Mouse (Mus musculus) yolk sac, embryonic 10.5 days (tissue): ENCODE measurements at regions not wholly inside any gene's neighbourhood (a gene's known extent, or its start where the extent isn't known, plus 50 kb on each side); places are given as distances from the start of the nearest gene placed in this dataset.

ENCODE experiments used
- DNase-seq: peaks from one replicate; pipeline ENCODE4 v3.0.0-alpha.2; 2017; ENCODE audit warnings: low spot score

- DNase-seq, result peak; percentile 38
Observed at GRCm38 (mm10) chr2:106458003-106458402, 235.1 kb upstream of the Mpped2 start.

GRCm38 (mm10) chr2:106461021-106461420, 232.0 kb upstream of the Mpped2 start:
- no peak for DNase-seq

GRCm38 (mm10) chr2:106461490-106461889, 231.6 kb upstream of the Mpped2 start:
- peak; percentile 8 for DNase-seq

GRCm38 (mm10) chr2:106461973-106462637, 231.0 kb upstream of the Mpped2 start:
- peak; percentile 22 for DNase-seq

- no peak for DNase-seq
Observed at GRCm38 (mm10) chr2:106465055-106465454, 228.0 kb upstream of the Mpped2 start.

- no peak for DNase-seq
Observed at GRCm38 (mm10) chr2:106465831-106466230, 227.2 kb upstream of the Mpped2 start.

GRCm38 (mm10) chr2:106469196-106469595, 223.9 kb upstream of the Mpped2 start:
- DNase-seq, result no peak

GRCm38 (mm10) chr2:106473458-106473857, 219.6 kb upstream of the Mpped2 start:
- no peak for DNase-seq

- no peak for DNase-seq
Observed at GRCm38 (mm10) chr2:106477991-106478390, 215.1 kb upstream of the Mpped2 start.

GRCm38 (mm10) chr2:106487335-106488082, 205.6 kb upstream of the Mpped2 start:
- no peak for DNase-seq

- no peak for DNase-seq
Observed at GRCm38 (mm10) chr2:106498735-106499134, 194.3 kb upstream of the Mpped2 start.

- DNase-seq, result no peak
Observed at GRCm38 (mm10) chr2:106499227-106499928, 193.7 kb upstream of the Mpped2 start.

- no peak for DNase-seq
Observed at GRCm38 (mm10) chr2:106504933-106505420, 188.1 kb upstream of the Mpped2 start.

- no peak for DNase-seq
Observed at GRCm38 (mm10) chr2:106511889-106512288, 181.2 kb upstream of the Mpped2 start.

GRCm38 (mm10) chr2:106512338-106513024, 180.6 kb upstream of the Mpped2 start:
- DNase-seq, result no peak

GRCm38 (mm10) chr2:106513025-106513386, 180.1 kb upstream of the Mpped2 start:
- no peak for DNase-seq

- DNase-seq, result no peak
Observed at GRCm38 (mm10) chr2:106517224-106517623, 175.8 kb upstream of the Mpped2 start.

GRCm38 (mm10) chr2:106522961-106523360, 170.1 kb upstream of the Mpped2 start:
- DNase-seq, result no peak

GRCm38 (mm10) chr2:106527008-106527407, 166.1 kb upstream of the Mpped2 start:
- no peak for DNase-seq

- DNase-seq, result no peak
Observed at GRCm38 (mm10) chr2:106529247-106529646, 163.8 kb upstream of the Mpped2 start.

- DNase-seq, result no peak
Observed at GRCm38 (mm10) chr2:106529746-106530145, 163.3 kb upstream of the Mpped2 start.

GRCm38 (mm10) chr2:106538329-106538728, 154.7 kb upstream of the Mpped2 start:
- DNase-seq, result no peak
